Mouse (Mus musculus) testis, adult 2 months (tissue): ENCODE data around the gene Imp3.

ENCODE experiments used
- CTCF ChIP-seq: fragments of 200-500 bp; IDR thresholded peaks from 2 replicates; pipeline ENCODE4 v1.5.1; 2012; ENCODE audit warnings: low read depth, mild to moderate bottlenecking, inconsistent platforms, low read length, moderate library complexity; ENCODE audit not compliant: control insufficient read depth, insufficient read depth, insufficient replicate concordance
- POLR2A ChIP-seq: fragments of 200-500 bp; IDR thresholded peaks from 2 replicates; pipeline ENCODE4 v1.6.1; 2012; ENCODE audit warnings: low read depth, mild to moderate bottlenecking, inconsistent platforms, low read length, moderate library complexity; ENCODE audit not compliant: control insufficient read depth

DNA sequence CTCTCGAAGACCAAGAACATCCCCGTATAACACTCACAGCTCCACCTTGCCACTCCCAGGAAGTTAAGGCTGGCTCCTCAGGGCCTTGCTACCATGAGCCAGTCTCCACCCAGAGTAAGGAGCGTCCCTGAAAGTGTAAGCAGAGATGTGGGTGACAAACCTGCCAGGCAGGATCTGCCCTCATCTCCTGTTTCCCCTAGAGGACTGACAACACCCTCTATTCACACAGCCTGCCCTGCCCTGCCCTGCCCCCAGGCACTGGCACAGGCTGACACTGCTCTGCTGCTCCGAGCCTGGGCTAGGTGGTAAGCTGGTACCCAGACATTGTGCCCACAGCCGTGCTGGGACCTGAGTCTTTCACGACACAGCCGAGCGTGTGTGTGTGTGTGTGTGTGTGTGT, 36.1 kb upstream of the Imp3 start:
- no peak for TF ChIP-seq CTCF
- no peak for TF ChIP-seq POLR2A
